Mouse (Mus musculus): ENCODE data around the gene Hist1h2aa. TPM values are rescaled to one million over a fixed set of nuclear protein-coding genes. Genes with fewer than 3 reads are reported as not detected.

Hist1h2aa gene
- not detected for polyA plus RNA-seq (2017; shearing (Covaris generic))

GRCm38 (mm10) chr13:23934211-23934520 lies at the start of gene Hist1h2aa:
TSS of gene Hist1h2aa (plus strand) at chr13:23934462.

GRCm38 (mm10) chr13:23914376-23915167 lies 19.7 kb upstream of the Hist1h2aa start, which contains the start of gene Slc17a4:
TSS of gene Slc17a4 (minus strand) at chr13:23915009.

DNA sequence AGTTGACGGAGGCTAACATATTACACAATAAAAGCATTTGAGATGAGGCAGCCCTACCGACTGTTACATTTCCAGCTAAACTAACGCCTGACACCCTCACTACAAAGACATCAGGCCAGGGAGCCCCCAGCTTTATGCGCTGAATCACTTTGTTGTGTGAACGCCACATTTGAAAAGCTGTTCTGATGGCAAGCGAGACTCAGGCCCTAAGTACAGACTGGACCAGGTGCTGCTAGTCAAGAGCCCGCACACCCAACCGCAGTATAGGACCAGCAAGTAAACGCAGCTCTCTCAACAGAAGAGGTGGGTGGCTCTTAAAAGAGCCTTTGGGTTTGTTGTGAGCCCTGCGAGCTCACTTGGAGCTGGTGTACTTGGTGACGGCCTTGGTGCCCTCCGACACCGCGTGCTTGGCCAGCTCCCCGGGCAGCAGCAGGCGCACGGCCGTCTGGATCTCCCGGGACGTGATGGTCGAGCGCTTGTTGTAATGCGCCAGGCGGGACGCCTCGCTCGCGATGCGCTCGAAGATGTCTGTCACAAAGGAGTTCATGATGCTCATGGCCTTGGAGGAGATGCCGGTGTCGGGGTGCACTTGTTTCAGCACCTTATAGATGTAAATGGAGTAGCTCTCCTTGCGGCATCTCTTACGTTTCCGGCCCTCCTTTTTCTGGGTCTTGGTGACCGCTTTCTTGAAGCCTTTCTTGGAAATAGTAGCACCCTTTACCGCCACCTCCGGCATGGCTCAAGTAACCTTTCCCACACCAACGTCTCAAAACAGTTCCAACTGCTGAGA lies 646 bp upstream of the Hist1h2aa start, which contains the start of gene Hist1h2ba:
TSS of gene Hist1h2ba (minus strand) at position 736 of the 790 bp plus-strand sequence.

Other genes with a start within 250 kb of the Hist1h2aa start
- gene Hist1h1t, start 238.6 kb upstream of the Hist1h2aa start, polyA plus RNA-seq (2017; shearing (Covaris generic)), result not detected
- gene Hist1h4c, start 236.0 kb upstream of the Hist1h2aa start, polyA plus RNA-seq (2017; shearing (Covaris generic)), result 5.3 TPM
- 0.74 TPM for gene Hfe, start 223.6 kb upstream of the Hist1h2aa start, polyA plus RNA-seq (2017; shearing (Covaris generic))
- 23.2 TPM for gene Hist1h1c, start 195.7 kb upstream of the Hist1h2aa start, polyA plus RNA-seq (2017; shearing (Covaris generic))
- 0.38 TPM for gene Hist1h3c, start 188.9 kb upstream of the Hist1h2aa start, polyA plus RNA-seq (2017; shearing (Covaris generic))
- gene Hist1h2bb, start 187.7 kb upstream of the Hist1h2aa start, polyA plus RNA-seq (2017; shearing (Covaris generic)), result not detected
- gene Hist1h2ab, start 183.3 kb upstream of the Hist1h2aa start, polyA plus RNA-seq (2017; shearing (Covaris generic)), result 1.7 TPM
- not detected for gene Hist1h3b, start 182.2 kb upstream of the Hist1h2aa start, polyA plus RNA-seq (2017; shearing (Covaris generic))
- 14.5 TPM for gene Hist1h4b, start 177.4 kb upstream of the Hist1h2aa start, polyA plus RNA-seq (2017; shearing (Covaris generic))
- not detected for gene Hist1h4a, start 173.2 kb upstream of the Hist1h2aa start, polyA plus RNA-seq (2017; shearing (Covaris generic))
- 4.0 TPM for gene Hist1h3a, start 172.1 kb upstream of the Hist1h2aa start, polyA plus RNA-seq (2017; shearing (Covaris generic))
- gene Hist1h1a, start 170.8 kb upstream of the Hist1h2aa start, polyA plus RNA-seq (2017; shearing (Covaris generic)), result 1.1 TPM
- gene Trim38, start 164.5 kb upstream of the Hist1h2aa start, polyA plus RNA-seq (2017; shearing (Covaris generic)), result not detected
- not detected for gene Slc17a2, start 127.5 kb upstream of the Hist1h2aa start, polyA plus RNA-seq (2017; shearing (Covaris generic))
- gene Slc17a3, start 95.0 kb upstream of the Hist1h2aa start, polyA plus RNA-seq (2017; shearing (Covaris generic)), result not detected
- gene Slc17a1, start 66.7 kb upstream of the Hist1h2aa start, polyA plus RNA-seq (2017; shearing (Covaris generic)), result not detected
- gene Slc17a4, start 19.5 kb upstream of the Hist1h2aa start, polyA plus RNA-seq (2017; shearing (Covaris generic)), result not detected
- gene Hist1h2ba, start 306 bp upstream of the Hist1h2aa start, polyA plus RNA-seq (2017; shearing (Covaris generic)), result not detected
- gene Scgn, start 56.8 kb downstream of the Hist1h2aa start, polyA plus RNA-seq (2017; shearing (Covaris generic)), result not detected

Measured in CD4-positive, CD25-positive, alpha-beta regulatory T cell (primary cell).